Mouse (Mus musculus): ENCODE measurements at regions not wholly inside any gene's neighbourhood (a gene's known extent, or its start where the extent isn't known, plus 50 kb on each side); places are given as distances from the start of the nearest gene placed in this dataset.
"Not testable (repeated sequence)": the region's sequence is repeated elsewhere in the genome, so short reads cannot be mapped to it uniquely, and the experiment has no call there.

DNA sequence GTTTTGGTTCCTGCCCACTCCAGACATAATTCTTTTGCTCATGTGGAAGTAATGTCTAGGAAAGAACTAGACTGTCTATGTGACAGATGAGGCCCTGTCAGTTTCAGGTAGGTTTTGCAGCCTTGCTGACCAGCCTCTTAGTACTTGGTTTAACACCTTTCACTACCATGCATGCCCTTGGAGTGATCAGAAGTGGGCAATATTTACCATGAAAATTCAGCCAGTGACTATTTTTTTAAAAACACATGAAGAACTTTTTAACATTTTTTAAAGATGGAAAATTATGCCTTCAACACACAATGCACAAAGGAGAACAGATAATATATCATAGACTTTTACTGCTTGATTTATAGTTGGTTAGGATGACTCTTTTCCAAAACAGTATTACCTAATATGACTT is 58.1 kb downstream of the Cox7c start:
- H3K36me3 ChIP-seq (replicated peaks; ENCODE audit: control insufficient read depth, insufficient read depth, low read depth, low read length), result no peaks in the 10 kb centered on the region
- no peak overlapping the region for H3K27ac ChIP-seq (replicated peaks; ENCODE audit: low read depth, low read length)
- no peak overlapping the region for H3K4me2 ChIP-seq (ENCODE audit: low read depth, low read length)
- H3K4me1 ChIP-seq (ENCODE audit: control insufficient read depth, insufficient read depth, low read length), result no peaks in the 10 kb centered on the region
- H3K9ac ChIP-seq (replicated peaks; ENCODE audit: low read length), result no peak overlapping the region
- ATAC-seq (replicated peaks; ENCODE audit: insufficient number of reproducible peaks, low FRiP score, low TSS enrichment, low read depth) (no peak), DNase-seq (ENCODE audit: low spot score) (no peak)
- H3K4me3 ChIP-seq (ENCODE audit: low read depth, low read length), result no peak overlapping the region
- H3K9me3 ChIP-seq (replicated peaks; ENCODE audit: control insufficient read depth, low read length), result no peaks in the 10 kb centered on the region
- no peaks in the 10 kb centered on the region for H3K27me3 ChIP-seq (ENCODE audit: control insufficient read depth, insufficient read depth, low read length)

DNA sequence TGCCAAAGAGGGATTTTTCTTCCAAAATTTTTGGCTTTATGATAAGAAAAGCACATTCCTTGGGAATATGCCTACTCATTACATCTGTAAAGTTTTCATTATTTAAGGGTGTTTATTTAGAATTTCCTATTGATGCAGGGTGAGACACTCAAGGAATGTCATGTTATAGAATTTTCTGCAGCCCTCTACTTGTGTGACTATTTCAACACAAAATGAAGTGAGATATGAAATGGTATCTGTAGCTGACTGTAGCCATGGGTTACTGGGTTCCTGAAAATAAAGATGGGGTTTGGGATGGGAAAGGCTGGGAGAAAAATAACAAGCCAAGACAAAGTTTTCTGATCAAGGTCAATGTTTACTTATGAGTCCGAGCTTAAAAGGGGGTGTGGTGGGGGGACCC is 64.6 kb downstream of the Cox7c start:
- ATAC-seq (replicated peaks; ENCODE audit: insufficient number of reproducible peaks, low FRiP score, low TSS enrichment, low read depth) (no peak), DNase-seq (ENCODE audit: low spot score) (no peak)
- WGBS, result 65% methylated on average over 1 of the region's 1 CpGs
- no peak overlapping the region for H3K4me3 ChIP-seq (ENCODE audit: low read depth, low read length)
- no peak overlapping the region for H3K27ac ChIP-seq (replicated peaks; ENCODE audit: low read depth, low read length)
- no peaks in the 10 kb centered on the region for H3K9me3 ChIP-seq (replicated peaks; ENCODE audit: control insufficient read depth, low read length)
- H3K9ac ChIP-seq (replicated peaks; ENCODE audit: low read length), result no peak overlapping the region
- H3K4me1 ChIP-seq (ENCODE audit: control insufficient read depth, insufficient read depth, low read length), result no peaks in the 10 kb centered on the region
- H3K27me3 ChIP-seq (ENCODE audit: control insufficient read depth, insufficient read depth, low read length), result no peaks in the 10 kb centered on the region
- H3K36me3 ChIP-seq (replicated peaks; ENCODE audit: control insufficient read depth, insufficient read depth, low read depth, low read length), result no peaks in the 10 kb centered on the region
- no peak overlapping the region for H3K4me2 ChIP-seq (ENCODE audit: low read depth, low read length)

DNA sequence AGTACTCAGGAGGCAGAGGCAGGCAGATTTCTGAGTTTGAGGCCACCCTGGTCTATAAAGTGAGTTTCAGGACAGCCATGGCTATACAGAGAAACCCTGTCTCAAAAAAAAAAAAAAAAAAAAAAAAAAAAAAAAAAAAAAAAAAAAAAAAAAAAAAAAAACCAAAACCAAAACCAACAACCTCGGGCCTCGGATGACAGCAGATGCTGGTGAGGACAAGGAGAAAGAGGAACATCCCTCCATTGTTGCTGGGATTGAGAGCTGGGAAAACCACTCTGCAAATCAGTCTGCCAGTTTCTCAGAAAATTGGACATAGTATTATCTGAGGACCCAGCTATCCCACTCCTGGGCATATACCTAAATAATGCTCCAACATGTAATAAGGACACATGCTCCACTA is 82.7 kb downstream of the Cox7c start:
- not testable (repeated sequence) for H3K27me3 ChIP-seq (ENCODE audit: control insufficient read depth, insufficient read depth, low read length); H3K36me3 ChIP-seq (replicated peaks; ENCODE audit: control insufficient read depth, insufficient read depth, low read depth, low read length); H3K4me1 ChIP-seq (ENCODE audit: control insufficient read depth, insufficient read depth, low read length); ATAC-seq (replicated peaks; ENCODE audit: insufficient number of reproducible peaks, low FRiP score, low TSS enrichment, low read depth); H3K4me2 ChIP-seq (ENCODE audit: low read depth, low read length); DNase-seq (ENCODE audit: low spot score); H3K4me3 ChIP-seq (ENCODE audit: low read depth, low read length); H3K27ac ChIP-seq (replicated peaks; ENCODE audit: low read depth, low read length); H3K9ac ChIP-seq (replicated peaks; ENCODE audit: low read length); H3K9me3 ChIP-seq (replicated peaks; ENCODE audit: control insufficient read depth, low read length)
- WGBS, result 85% methylated on average over 2 of the region's 2 CpGs

DNA sequence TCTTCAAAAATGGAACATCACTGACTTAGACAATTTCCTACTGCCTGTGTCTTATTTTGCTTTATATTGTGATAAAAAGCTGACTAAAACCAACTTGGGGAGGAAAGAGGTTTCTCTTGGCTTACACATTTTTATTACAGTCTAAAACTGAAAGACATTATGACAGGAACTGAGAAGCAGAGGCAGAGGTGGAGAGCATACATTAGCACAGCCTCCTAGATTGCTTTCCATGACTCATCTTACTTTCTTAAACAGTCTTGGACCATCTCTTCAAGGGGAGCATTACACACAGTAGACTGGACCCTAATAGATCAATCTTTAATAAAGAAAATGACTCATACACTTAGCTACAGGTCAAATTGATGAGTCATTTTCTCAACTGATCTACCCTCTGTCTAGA is 91.4 kb downstream of the Cox7c start:
- Histone ChIP-seq H3K9ac (replicated peaks; ENCODE audit: low read length) (no peak overlapping the region), H3K4me2 (ENCODE audit: low read depth, low read length) (no peak overlapping the region), H3K9me3 (replicated peaks; ENCODE audit: control insufficient read depth, low read length) (no peaks in the 10 kb centered on the region), H3K27me3 (ENCODE audit: control insufficient read depth, insufficient read depth, low read length) (no peaks in the 10 kb centered on the region), H3K4me3 (ENCODE audit: low read depth, low read length) (no peak overlapping the region), H3K27ac (replicated peaks; ENCODE audit: low read depth, low read length) (no peak overlapping the region), H3K36me3 (replicated peaks; ENCODE audit: control insufficient read depth, insufficient read depth, low read depth, low read length) (no peaks in the 10 kb centered on the region), H3K4me1 (ENCODE audit: control insufficient read depth, insufficient read depth, low read length) (no peaks in the 10 kb centered on the region)
- no peak for DNase-seq (ENCODE audit: low spot score)
- ATAC-seq (replicated peaks; ENCODE audit: insufficient number of reproducible peaks, low FRiP score, low TSS enrichment, low read depth), result no peak

DNA sequence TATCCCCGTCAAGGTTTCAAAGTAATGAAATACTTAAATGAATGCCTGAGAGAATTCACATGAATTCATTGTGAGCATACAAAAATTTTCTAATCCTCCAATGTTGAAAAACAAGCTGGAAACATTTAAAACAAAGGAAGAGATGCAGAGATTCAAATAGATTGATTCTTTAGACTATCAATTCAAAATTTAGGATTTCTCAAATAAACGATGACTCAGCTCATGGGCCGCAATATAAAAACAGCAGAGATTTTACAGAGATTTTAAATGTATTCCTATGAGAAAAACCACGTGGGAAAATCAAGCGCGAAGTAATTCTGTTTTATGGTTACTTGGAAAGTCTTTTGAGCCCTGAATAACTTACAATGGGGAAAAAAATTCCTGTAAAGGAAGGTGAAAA is 93.8 kb downstream of the Cox7c start:
- H3K27me3 ChIP-seq (ENCODE audit: control insufficient read depth, insufficient read depth, low read length), result no peaks in the 10 kb centered on the region
- H3K9ac ChIP-seq (replicated peaks; ENCODE audit: low read length), result no peak overlapping the region
- ATAC-seq (replicated peaks; ENCODE audit: insufficient number of reproducible peaks, low FRiP score, low TSS enrichment, low read depth), result no peak
- no peaks in the 10 kb centered on the region for H3K9me3 ChIP-seq (replicated peaks; ENCODE audit: control insufficient read depth, low read length)
- no peak overlapping the region for H3K27ac ChIP-seq (replicated peaks; ENCODE audit: low read depth, low read length)
- 86% methylated on average over 6 of the region's 6 CpGs for WGBS
- H3K4me1 ChIP-seq (ENCODE audit: control insufficient read depth, insufficient read depth, low read length), result no peaks in the 10 kb centered on the region
- no peak overlapping the region for H3K4me2 ChIP-seq (ENCODE audit: low read depth, low read length)
- H3K36me3 ChIP-seq (replicated peaks; ENCODE audit: control insufficient read depth, insufficient read depth, low read depth, low read length), result no peaks in the 10 kb centered on the region
- H3K4me3 ChIP-seq (ENCODE audit: low read depth, low read length), result no peak overlapping the region
- no peak for DNase-seq (ENCODE audit: low spot score)

DNA sequence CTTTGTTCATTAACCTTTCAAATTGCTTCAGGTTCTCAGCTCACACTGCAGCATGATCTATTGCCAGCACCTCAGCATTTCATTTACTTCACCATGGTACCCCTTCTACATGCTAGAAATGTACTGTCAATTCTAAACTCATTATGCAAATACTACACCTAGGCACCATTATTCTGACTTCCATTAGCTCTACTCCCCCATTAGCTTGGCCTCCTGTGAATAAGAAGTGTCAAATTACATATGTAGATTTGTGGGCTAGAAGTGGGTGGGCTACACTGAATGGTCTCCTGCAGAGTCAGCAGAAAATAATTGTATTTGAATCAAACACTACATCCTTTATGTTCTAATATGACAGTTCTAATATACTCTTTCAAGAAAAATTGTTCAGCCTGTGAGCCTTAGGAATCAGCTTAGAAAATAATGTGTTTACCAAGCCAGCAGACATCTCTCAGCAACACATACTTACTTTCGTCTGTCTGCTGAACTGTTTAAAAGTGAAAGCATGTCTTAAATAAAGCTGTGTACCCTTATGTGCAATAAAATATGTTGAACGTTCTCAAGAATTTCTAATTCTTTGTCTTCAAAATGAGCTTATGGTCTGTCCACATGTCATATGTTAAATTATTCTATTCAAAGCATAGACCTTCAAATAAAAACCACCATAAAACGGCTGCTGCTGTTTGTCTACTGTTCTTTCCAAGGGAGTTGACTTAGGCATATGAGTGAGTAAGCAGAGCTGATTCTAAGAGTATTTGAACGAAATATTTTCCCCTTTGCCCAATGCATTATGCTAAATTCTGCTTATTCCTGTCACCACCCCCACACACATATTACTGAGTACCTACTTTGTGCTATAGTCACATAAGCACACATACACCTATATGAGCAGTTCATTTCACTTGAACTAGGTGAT is 119.6 kb downstream of the Cox7c start:
- 66% methylated on average over 4 of the region's 4 CpGs for WGBS
- ATAC-seq (replicated peaks; ENCODE audit: insufficient number of reproducible peaks, low FRiP score, low TSS enrichment, low read depth), result 0 out of 2 replicates have a peak, but pooled peaks have one; percentile 72
- DNase-seq (ENCODE audit: low spot score), result peak; percentile 10

DNA sequence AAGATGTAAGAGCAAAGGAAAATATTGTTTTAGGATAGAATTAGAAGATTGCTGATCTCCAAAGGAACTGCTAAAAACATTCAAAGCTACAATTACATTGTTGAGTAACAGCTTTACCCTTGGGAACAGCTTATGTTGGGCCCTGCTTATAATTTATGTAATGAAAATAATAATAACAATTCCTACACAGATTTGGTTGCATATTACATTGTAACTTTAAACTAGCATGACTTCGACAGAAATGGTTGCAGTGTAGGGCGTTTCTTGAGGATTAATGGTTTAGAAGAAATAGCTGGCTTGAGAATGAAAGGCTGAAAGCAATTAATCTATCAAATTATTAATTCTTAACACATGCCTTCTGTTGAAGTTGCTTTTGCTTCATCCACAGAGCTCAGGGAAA is 120.4 kb downstream of the Cox7c start:
- H3K4me2 ChIP-seq (ENCODE audit: low read depth, low read length), result no peak overlapping the region
- no peak for ATAC-seq (replicated peaks; ENCODE audit: insufficient number of reproducible peaks, low FRiP score, low TSS enrichment, low read depth)
- no peak for DNase-seq (ENCODE audit: low spot score)
- WGBS, result 57% methylated on average over 2 of the region's 2 CpGs
- no peak overlapping the region for H3K4me3 ChIP-seq (ENCODE audit: low read depth, low read length)
- H3K27ac ChIP-seq (replicated peaks; ENCODE audit: low read depth, low read length), result no peak overlapping the region
- no peaks in the 10 kb centered on the region for H3K27me3 ChIP-seq (ENCODE audit: control insufficient read depth, insufficient read depth, low read length)
- H3K9ac ChIP-seq (replicated peaks; ENCODE audit: low read length), result no peak overlapping the region
- no peaks in the 10 kb centered on the region for H3K9me3 ChIP-seq (replicated peaks; ENCODE audit: control insufficient read depth, low read length)
- no peaks in the 10 kb centered on the region for H3K36me3 ChIP-seq (replicated peaks; ENCODE audit: control insufficient read depth, insufficient read depth, low read depth, low read length)
- H3K4me1 ChIP-seq (ENCODE audit: control insufficient read depth, insufficient read depth, low read length), result no peaks in the 10 kb centered on the region

More for the DNA sequence above, 119.6 kb downstream of the Cox7c start:
- H3K36me3 ChIP-seq (replicated peaks; ENCODE audit: control insufficient read depth, insufficient read depth, low read depth, low read length), result no peaks in the 10 kb centered on the region
- H3K9me3 ChIP-seq (replicated peaks; ENCODE audit: control insufficient read depth, low read length), result no peaks in the 10 kb centered on the region
- H3K27me3 ChIP-seq (ENCODE audit: control insufficient read depth, insufficient read depth, low read length), result no peaks in the 10 kb centered on the region
- no peaks in the 10 kb centered on the region for H3K4me1 ChIP-seq (ENCODE audit: control insufficient read depth, insufficient read depth, low read length)
- no peak overlapping the region for H3K4me3 ChIP-seq (ENCODE audit: low read depth, low read length)
- no peak overlapping the region for H3K9ac ChIP-seq (replicated peaks; ENCODE audit: low read length)
- H3K4me2 ChIP-seq (ENCODE audit: low read depth, low read length), result no peak overlapping the region
- H3K27ac ChIP-seq (replicated peaks; ENCODE audit: low read depth, low read length), result no peak overlapping the region

DNA sequence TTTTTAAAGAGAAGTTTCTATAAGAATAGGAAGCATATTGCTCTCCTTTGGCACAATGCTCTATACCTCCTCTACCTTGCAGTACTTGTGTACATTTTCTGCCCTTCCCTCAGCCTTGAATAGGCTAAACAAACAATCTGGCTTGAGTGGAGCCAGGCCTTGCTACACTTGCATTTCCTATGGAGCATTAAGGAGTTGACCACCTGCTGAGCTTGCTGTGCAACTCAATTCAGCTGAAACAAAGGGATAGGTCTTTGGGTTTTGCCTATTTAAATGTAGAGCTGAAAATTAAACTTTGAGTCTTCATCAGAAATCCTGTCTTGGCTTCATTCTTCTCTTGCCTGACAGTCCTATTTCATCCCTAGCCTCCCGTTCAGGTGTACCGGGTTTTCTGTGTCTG is 124.0 kb downstream of the Cox7c start:
- no peak for ATAC-seq (replicated peaks; ENCODE audit: insufficient number of reproducible peaks, low FRiP score, low TSS enrichment, low read depth)

More for the DNA sequence above, 124.0 kb downstream of the Cox7c start:
- no peaks in the 10 kb centered on the region for H3K9me3 ChIP-seq (replicated peaks; ENCODE audit: control insufficient read depth, low read length)
- no peaks in the 10 kb centered on the region for H3K4me1 ChIP-seq (ENCODE audit: control insufficient read depth, insufficient read depth, low read length)
- WGBS, result 84% methylated on average over 2 of the region's 2 CpGs
- no peak overlapping the region for H3K4me2 ChIP-seq (ENCODE audit: low read depth, low read length)
- H3K27ac ChIP-seq (replicated peaks; ENCODE audit: low read depth, low read length), result no peak overlapping the region
- H3K9ac ChIP-seq (replicated peaks; ENCODE audit: low read length), result no peak overlapping the region
- H3K4me3 ChIP-seq (ENCODE audit: low read depth, low read length), result no peak overlapping the region
- no peaks in the 10 kb centered on the region for H3K36me3 ChIP-seq (replicated peaks; ENCODE audit: control insufficient read depth, insufficient read depth, low read depth, low read length)
- DNase-seq (ENCODE audit: low spot score), result no peak
- no peaks in the 10 kb centered on the region for H3K27me3 ChIP-seq (ENCODE audit: control insufficient read depth, insufficient read depth, low read length)

Measured in embryonic facial prominence, embryonic 11.5 days (tissue).